Mouse (Mus musculus) ES-E14 (cell line): Measurements from ENCODE around the gene Ppp1r9a.

Experiments
- MAFK ChIP-seq: IDR thresholded peaks from 2 replicates; pipeline ENCODE4 v1.6.1; 2014; ENCODE audit warnings: mild to moderate bottlenecking, low read depth, low read length, inconsistent platforms; ENCODE audit not compliant: insufficient read depth
- ZNF384 ChIP-seq: IDR thresholded peaks from 2 replicates; pipeline ENCODE4 v1.6.1; 2012; ENCODE audit warnings: low read depth, low read length, inconsistent platforms

- TF ChIP-seq ZNF384, result no peak
- TF ChIP-seq MAFK, result peak; percentile 57; the same call in 1 of the 2 replicates
Measured at GRCm38 (mm10) chr6:4993600-4994160, 91.0 kb downstream of the Ppp1r9a start.
